Mouse (Mus musculus) MEL (cell line): ENCODE results near the gene Speg. TPM values are rescaled to one million over a fixed set of nuclear protein-coding genes. Genes with fewer than 3 reads are reported as not detected.

ENCODE experiments used
- DNase-seq: peaks from one replicate; pipeline ENCODE4 v3.0.0; 2011; ENCODE audit warnings: low read depth, low spot score
- H3K27ac ChIP-seq: 2 replicates; pipeline ENCODE4 v1.5.1; 2012; ENCODE audit warnings: low read depth, mild to moderate bottlenecking, control low read depth, low read length, moderate library complexity; ENCODE audit not compliant: control insufficient read depth
- H3K27me3 ChIP-seq, 2 experiments: fragments of 150-350 bp in 1 of 2; sonication (generic) in 1 of 2; 2 replicates each; pipeline ENCODE4 v1.6.1; 2012; ENCODE audit warnings: low read length in 2 of 2, mild to moderate bottlenecking in 2 of 2, improper control_type of control experiment in 1 of 2, moderate library complexity in 1 of 2; ENCODE audit not compliant: insufficient read depth in 2 of 2, control insufficient read depth in 1 of 2
- H3K36me3 ChIP-seq, 2 experiments: 2 replicates each; pipeline ENCODE4 v1.6.1; 2012 to 2014; ENCODE audit warnings: low read length in 2 of 2, improper control_type of control experiment in 1 of 2, inconsistent platforms in 1 of 2, mild to moderate bottlenecking in 1 of 2; ENCODE audit not compliant: insufficient read depth in 2 of 2, control insufficient read depth in 1 of 2
- H3K4me1 ChIP-seq, 2 experiments: fragments of 150-350 bp in 1 of 2; sonication (generic) in 1 of 2; 2 replicates each; pipeline ENCODE4 v1.6.1; 2012; ENCODE audit warnings: low read length in 2 of 2, improper control_type of control experiment in 1 of 2, mild to moderate bottlenecking in 1 of 2; ENCODE audit not compliant: insufficient read depth in 2 of 2, control insufficient read depth in 1 of 2
- H3K4me3 ChIP-seq, 2 experiments: fragments of 150-350 bp in 1 of 2; sonication (generic) in 1 of 2; 2 replicates each; pipeline ENCODE4 v1.5.1; 2012; ENCODE audit warnings: low read depth in 2 of 2, low read length in 2 of 2, mild to moderate bottlenecking in 2 of 2, moderate library complexity in 2 of 2, control low read depth in 1 of 2, improper control_type of control experiment in 1 of 2; ENCODE audit not compliant: control insufficient read depth in 1 of 2, insufficient read depth in 1 of 2
- H3K79me2 ChIP-seq: 2 replicates; pipeline ENCODE4 v1.6.1; 2012; ENCODE audit warnings: mild to moderate bottlenecking, low read length, moderate library complexity; ENCODE audit not compliant: control insufficient read depth, poor library complexity, insufficient read depth
- H3K9ac ChIP-seq: 2 replicates; pipeline ENCODE4 v1.6.1; 2012; ENCODE audit warnings: low read depth, mild to moderate bottlenecking, control low read depth, low read length, moderate library complexity; ENCODE audit not compliant: control insufficient read depth, poor library complexity, severe bottlenecking
- H3K9me3 ChIP-seq: fragments of 150-350 bp; sonication (generic); replicated peaks from 2 replicates; pipeline ENCODE4 v1.6.1; 2012; ENCODE audit warnings: mild to moderate bottlenecking, low read length, improper control_type of control experiment, moderate library complexity; ENCODE audit not compliant: insufficient read depth
- CHD1 ChIP-seq: IDR thresholded peaks from 2 replicates; pipeline ENCODE4 v1.6.1; 2012; ENCODE audit warnings: low read depth, mild to moderate bottlenecking, inconsistent platforms, low read length, improper control_type of control experiment
- CHD2 ChIP-seq: IDR thresholded peaks from 2 replicates; pipeline ENCODE4 v1.6.1; 2011; ENCODE audit warnings: low read length, improper control_type of control experiment
- E2F4 ChIP-seq: IDR thresholded peaks from 2 replicates; pipeline ENCODE4 v1.6.1; 2011; ENCODE audit warnings: low read depth, low read length, improper control_type of control experiment, borderline replicate concordance
- ETS1 ChIP-seq: IDR thresholded peaks from 2 replicates; pipeline ENCODE4 v1.6.1; 2012; ENCODE audit warnings: low read depth, mild to moderate bottlenecking, inconsistent platforms, low read length, improper control_type of control experiment, moderate library complexity
- GATA1 ChIP-seq: IDR thresholded peaks from 2 replicates; pipeline ENCODE4 v1.6.1; 2011; ENCODE audit warnings: low read depth, low read length, improper control_type of control experiment
- HCFC1 ChIP-seq: IDR thresholded peaks from 2 replicates; pipeline ENCODE4 v1.6.1; 2012; ENCODE audit warnings: low read depth, mild to moderate bottlenecking, inconsistent platforms, low read length, improper control_type of control experiment, moderate library complexity
- JUND ChIP-seq: IDR thresholded peaks from 2 replicates; pipeline ENCODE4 v1.6.1; 2011; ENCODE audit warnings: low read depth, mild to moderate bottlenecking, improper control_type of control experiment, low read length
- KAT2A ChIP-seq: conservative IDR thresholded peaks from 2 replicates; pipeline ENCODE4 v1.6.1; 2012; ENCODE audit warnings: low read depth, low read length, improper control_type of control experiment, inconsistent platforms
- MEF2A ChIP-seq: IDR thresholded peaks from 2 replicates; pipeline ENCODE4 v1.6.1; 2014; ENCODE audit warnings: low read depth, mild to moderate bottlenecking, inconsistent platforms, low read length, improper control_type of control experiment; ENCODE audit not compliant: poor library complexity, insufficient replicate concordance, severe bottlenecking; ENCODE audit errors: extremely low read depth
- NRF1 ChIP-seq: IDR thresholded peaks from 2 replicates; pipeline ENCODE4 v1.6.1; 2014; ENCODE audit warnings: low read depth, mild to moderate bottlenecking, inconsistent platforms, low read length, improper control_type of control experiment, moderate library complexity; ENCODE audit not compliant: poor library complexity, insufficient read depth, severe bottlenecking
- POLR2A ChIP-seq, 2 experiments: IDR thresholded peaks; 2 replicates each; pipeline ENCODE4 v1.6.1; 2011 to 2012; ENCODE audit warnings: low read length in 2 of 2, mild to moderate bottlenecking in 2 of 2, control low read depth in 1 of 2, improper control_type of control experiment in 1 of 2, low read depth in 1 of 2, moderate library complexity in 1 of 2; ENCODE audit not compliant: control insufficient read depth in 1 of 2, insufficient read depth in 1 of 2, poor library complexity in 1 of 2
- POLR2AphosphoS5 ChIP-seq: IDR thresholded peaks from 2 replicates; pipeline ENCODE4 v1.6.1; 2012; ENCODE audit warnings: low read depth, borderline replicate concordance, mild to moderate bottlenecking, inconsistent platforms, low read length, moderate library complexity, mixed read lengths
- RAD21 ChIP-seq: IDR thresholded peaks from 2 replicates; pipeline ENCODE4 v1.6.1; 2011; ENCODE audit warnings: mild to moderate bottlenecking, low read depth, low read length, improper control_type of control experiment
- TBP ChIP-seq: IDR thresholded peaks from 2 replicates; pipeline ENCODE4 v1.8.0; 2011; ENCODE audit warnings: low read depth, low read length, improper control_type of control experiment
- TCF12 ChIP-seq: IDR thresholded peaks from 2 replicates; pipeline ENCODE4 v1.6.1; 2014; ENCODE audit warnings: low read depth, mild to moderate bottlenecking, inconsistent platforms, low read length, improper control_type of control experiment, moderate library complexity
- UBTF ChIP-seq: IDR thresholded peaks from 2 replicates; pipeline ENCODE4 v1.6.1; 2012; ENCODE audit warnings: low read depth, mild to moderate bottlenecking, inconsistent platforms, low read length, improper control_type of control experiment, moderate library complexity, borderline replicate concordance; ENCODE audit not compliant: insufficient read depth
- ZC3H11A ChIP-seq: IDR thresholded peaks from 2 replicates; pipeline ENCODE4 v1.6.1; 2012; ENCODE audit warnings: low read depth, mild to moderate bottlenecking, inconsistent platforms, low read length, improper control_type of control experiment
- polyA plus RNA-seq, 2 experiments: library from polyadenylated mRNA; stranded (reverse) in 1 of 2; unstranded in 1 of 2; fragments of >175 nt in 1 of 2; fragments of >200 nt in 1 of 2; gene quantifications; 2 replicates each; pipeline versions ENCODE4 v1.2.1 to v1.2.4; 2012; ENCODE audit warnings: low replicate concordance in 2 of 2, low read depth in 1 of 2; ENCODE audit not compliant: insufficient read length in 2 of 2, insufficient read depth in 1 of 2, missing spikeins in 1 of 2
- total RNA-seq: library from RNA; depleted of rRNA; stranded (reverse); fragments of 300-350 nt; gene quantifications from 2 replicates; pipeline ENCODE4 v1.2.3, GENCODE M21; 2012

The Speg gene
- total and polyA plus RNA-seq, 3 experiments, result 1.7 to 9.5 TPM; not detected in 1

DNA sequence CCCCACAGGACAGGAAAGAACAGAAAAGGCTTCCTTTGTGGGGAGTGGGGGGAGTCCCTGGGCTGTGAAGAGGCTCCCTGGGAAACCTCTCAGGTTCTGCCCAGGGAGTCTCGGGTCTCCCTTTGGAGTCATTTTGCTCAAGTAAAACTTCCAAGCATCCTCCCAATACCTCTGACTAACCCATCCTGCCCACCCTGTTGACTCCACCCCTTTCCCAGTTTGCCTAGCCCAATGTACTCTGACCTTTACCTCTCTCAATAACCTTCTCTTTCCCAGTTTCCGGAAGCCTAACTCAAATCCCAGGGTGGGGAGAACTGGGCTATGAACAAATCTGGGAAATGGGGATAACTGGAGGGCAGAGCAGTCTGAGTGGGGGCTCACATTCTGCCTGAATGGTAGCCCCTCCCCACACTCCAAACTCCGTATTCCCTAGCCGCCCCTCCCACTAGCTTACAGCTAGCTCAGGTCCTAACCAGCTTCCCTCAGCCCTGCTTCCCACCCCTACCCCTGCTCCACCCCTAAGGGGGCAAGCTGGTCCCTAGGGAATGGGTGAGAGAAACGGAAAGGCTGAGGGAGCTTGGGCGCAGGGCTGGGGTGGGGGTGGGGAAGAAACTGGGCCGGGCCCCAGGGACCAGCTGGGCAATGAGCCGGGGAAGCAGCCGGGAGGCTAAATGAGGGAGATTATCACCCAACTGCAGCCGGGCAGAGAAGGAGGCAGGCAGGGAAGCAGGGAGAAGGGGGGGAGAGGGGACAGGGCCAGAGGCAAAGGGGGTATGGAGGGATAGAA, 72.4 kb downstream of the Speg start (continued):
- TF ChIP-seq KAT2A (no peak; the same call in 1 of the 2 replicates), GATA1 (no peak), TCF12 (peak; percentile 90), CHD2 (no peak), CHD1 (no peak), E2F4 (no peak), POLR2AphosphoS5 (no peak), HCFC1 (no peak), RAD21 (no peak), TBP (no peak), POLR2A (IDR thresholded peaks at IDR 0.05; ENCODE audit: control insufficient read depth in 1 of 2, insufficient read depth in 1 of 2, low read depth in 1 of 2, low read length in 2 of 2, poor library complexity in 1 of 2) (no peak), UBTF (no peak), ETS1 (peak; percentile 68), ZC3H11A (no peak), MEF2A (no peak)
- TF ChIP-seq, all 39 proteins: peak for 6

- H3K4me1 ChIP-seq, result peaks cover 23 to 42% of the 10 kb centered on the region in 2 experiments; a peak in 3 of 4 replicates
- peak overlapping the region in 1 of 2 experiments; percentile 64; a peak in 1 of 4 replicates for H3K4me3 ChIP-seq
- H3K27me3 ChIP-seq, result peaks cover 2 to 3% of the 10 kb centered on the region in 2 experiments; a peak in 2 of 4 replicates
- H3K36me3 ChIP-seq, result peaks cover 0 to 27% of the 10 kb centered on the region in 2 experiments; a peak in 2 of 4 replicates
- H3K79me2 ChIP-seq, result no peaks in the 10 kb centered on the region; the same call in 1 of the 2 replicates
- no peak overlapping the region for H3K9ac ChIP-seq
- H3K9me3 ChIP-seq, result no peaks in the 10 kb centered on the region
- TF ChIP-seq NRF1 (no peak), JUND (no peak), HCFC1 (no peak)
- no peak overlapping the region for H3K27ac ChIP-seq
- no peak for DNase-seq
These were observed 72.9 kb downstream of the Speg start for GRCm38 (mm10) chr1:75448052-75448431.
